Mouse (Mus musculus) C2C12 (cell line): ENCODE results near the gene Msl3l2. TPM values are rescaled to one million over a fixed set of nuclear protein-coding genes. Genes with fewer than 3 reads are reported as not detected.

Experiments used
- H3K27me3 ChIP-seq: one replicate; pipeline ENCODE4 v1.6.1; 2011; ENCODE audit not compliant: control insufficient read depth, insufficient read depth, insufficient read length
- H3K36me3 ChIP-seq: one replicate; pipeline ENCODE4 v1.6.1; 2011; ENCODE audit not compliant: control insufficient read depth, insufficient read depth
- H3K4me3 ChIP-seq: one replicate; pipeline ENCODE4 v1.5.1; 2011; ENCODE audit warnings: mild to moderate bottlenecking, control low read depth; ENCODE audit not compliant: poor library complexity, insufficient read depth, severe bottlenecking
- H3K79me2 ChIP-seq: one replicate; pipeline ENCODE4 v1.6.1; 2011; ENCODE audit not compliant: control insufficient read depth, insufficient read depth
- H3K79me3 ChIP-seq: one replicate; pipeline ENCODE4 v1.6.1; 2011; ENCODE audit warnings: low read depth, control low read depth
- H3ac ChIP-seq: one replicate; pipeline ENCODE3; 2011; ENCODE audit warnings: low read depth; ENCODE audit not compliant: control insufficient read depth, insufficient read length
- CEBPB ChIP-seq: IDR thresholded peaks from one replicate; pipeline ENCODE4 v1.6.1; 2011; ENCODE audit warnings: low read depth, mild to moderate bottlenecking, control low read depth, moderate library complexity
- CTCF ChIP-seq: IDR thresholded peaks from one replicate; pipeline ENCODE4 v1.5.1; 2011; ENCODE audit not compliant: control insufficient read depth, insufficient read depth, insufficient read length
- FOSL1 ChIP-seq: IDR thresholded peaks from one replicate; pipeline ENCODE4 v1.8.0; 2011; ENCODE audit warnings: mild to moderate bottlenecking, low read length; ENCODE audit not compliant: poor library complexity, insufficient read depth, severe bottlenecking
- MAX ChIP-seq: IDR thresholded peaks from one replicate; pipeline ENCODE4 v1.6.1; 2011; ENCODE audit warnings: mild to moderate bottlenecking, control low read depth
- MYOD1 ChIP-seq: IDR thresholded peaks from one replicate; pipeline ENCODE4 v1.6.1; 2011; ENCODE audit warnings: low read depth; ENCODE audit not compliant: control insufficient read depth, insufficient read length
- MYOG ChIP-seq: IDR thresholded peaks from one replicate; pipeline ENCODE4 v1.6.1; 2011; ENCODE audit not compliant: control insufficient read depth, insufficient read length; ENCODE audit errors: extremely low read depth
- USF1 ChIP-seq: IDR thresholded peaks from one replicate; pipeline ENCODE4 v1.6.1; 2011; ENCODE audit warnings: low read depth, mild to moderate bottlenecking, control low read depth, moderate library complexity
- long read RNA-seq, 2 experiments: library from polyadenylated mRNA; unstranded; transcript quantifications; one replicate each; pipeline ENCODE4 v2.0.0; 2019 to 2020
- polyA plus RNA-seq: library from polyadenylated mRNA; unstranded; fragments of >200 nt; fragmentation: generic; extraction: Trizol; gene quantifications from one replicate; pipeline ENCODE4 v1.2.1, GENCODE M21; 2012; ENCODE audit warnings: missing spikeins

The Msl3l2 gene
- polyA plus RNA-seq, result 1.0 TPM
- long read RNA-seq, experiment 1, partial matches to known transcripts, result 0 of 1 reads
- long read RNA-seq, experiment 1, other reads (novel, unspliced or antisense), result 1 of 1 reads
- long read RNA-seq, experiment 2, partial matches to known transcripts, result 0 of 12 reads
- long read RNA-seq, experiment 2, other reads (novel, unspliced or antisense), result 12 of 12 reads

- H3ac ChIP-seq, result no peak within 1 kb of the TSS
- no peaks in the 10 kb centered on the region for H3K79me3 ChIP-seq
Measured at GRCm38 (mm10) chr10:56106333-56106995, at the start of gene Msl3l2. Gene Msl3l2 (plus strand): TSS chr10:56106917.

GRCm38 (mm10) chr10:56058979-56059422, 47.7 kb upstream of the Msl3l2 start:
- no peak overlapping the region for H3ac ChIP-seq
- H3K36me3 ChIP-seq, result no peaks in the 10 kb centered on the region
- H3K79me3 ChIP-seq, result no peaks in the 10 kb centered on the region
- H3K4me3 ChIP-seq, result no peak overlapping the region
- no peaks in the 10 kb centered on the region for H3K27me3 ChIP-seq
- TF ChIP-seq USF1 (no peak), MYOG (no peak), CTCF (no peak), MAX (no peak)
- no peaks in the 10 kb centered on the region for H3K79me2 ChIP-seq

More at GRCm38 (mm10) chr10:56106333-56106995, at the start of gene Msl3l2:
- Histone ChIP-seq H3K4me3 (no peak within 1 kb of the TSS), H3K79me2 (no peaks in the 10 kb centered on the region), H3K36me3 (no peaks in the 10 kb centered on the region), H3K27me3 (no peaks in the 10 kb centered on the region)
- TF ChIP-seq MAX, result no peak
- no peak for TF ChIP-seq CEBPB

GRCm38 (mm10) chr10:56061238-56061830, 45.4 kb upstream of the Msl3l2 start:
- Histone ChIP-seq H3K79me2 (no peaks in the 10 kb centered on the region), H3ac (no peak overlapping the region), H3K36me3 (no peaks in the 10 kb centered on the region), H3K4me3 (no peak overlapping the region), H3K27me3 (no peaks in the 10 kb centered on the region), H3K79me3 (no peaks in the 10 kb centered on the region)
- TF ChIP-seq MYOG (no peak), CTCF (no peak), USF1 (no peak)

GRCm38 (mm10) chr10:56062746-56063145, 44.0 kb upstream of the Msl3l2 start:
- Histone ChIP-seq H3ac (no peak overlapping the region), H3K4me3 (no peak overlapping the region), H3K36me3 (no peaks in the 10 kb centered on the region), H3K79me2 (no peaks in the 10 kb centered on the region), H3K79me3 (no peaks in the 10 kb centered on the region), H3K27me3 (no peaks in the 10 kb centered on the region)
- no peak for TF ChIP-seq USF1
- TF ChIP-seq MAX, result no peak
- no peak for TF ChIP-seq CEBPB
- no peak for TF ChIP-seq FOSL1
- TF ChIP-seq MYOD1, result no peak
- TF ChIP-seq CTCF, result no peak
- TF ChIP-seq MYOG, result no peak

- Histone ChIP-seq H3K4me3 (no peak overlapping the region), H3ac (no peak overlapping the region), H3K79me3 (no peaks in the 10 kb centered on the region), H3K36me3 (no peaks in the 10 kb centered on the region), H3K79me2 (no peaks in the 10 kb centered on the region), H3K27me3 (no peaks in the 10 kb centered on the region)
- TF ChIP-seq MAX, result no peak
- TF ChIP-seq CTCF, result no peak
- no peak for TF ChIP-seq CEBPB
- no peak for TF ChIP-seq FOSL1
- no peak for TF ChIP-seq USF1
Measured at GRCm38 (mm10) chr10:56089714-56090113, 17.0 kb upstream of the Msl3l2 start.

- H3K79me3 ChIP-seq, result no peaks in the 10 kb centered on the region
- TF ChIP-seq MYOG (no peak), MAX (no peak), USF1 (no peak), MYOD1 (no peak), CTCF (no peak), FOSL1 (no peak), CEBPB (no peak)
- no peaks in the 10 kb centered on the region for H3K79me2 ChIP-seq
- no peak overlapping the region for H3ac ChIP-seq
- H3K27me3 ChIP-seq, result no peaks in the 10 kb centered on the region
- H3K4me3 ChIP-seq, result no peak overlapping the region
- H3K36me3 ChIP-seq, result no peaks in the 10 kb centered on the region
Measured at GRCm38 (mm10) chr10:56094586-56094985, 12.1 kb upstream of the Msl3l2 start.
